Mouse (Mus musculus) heart, postnatal 0 days (tissue): ENCODE data around the gene Rnf10. TPM values are rescaled to one million over a fixed set of nuclear protein-coding genes. Genes with fewer than 3 reads are reported as not detected.

Experiments used
- ATAC-seq: fragments of 200-750 bp; cut with Nextera tagmentation; 2 replicates; pipeline ENCODE4 v1.8.0; 2017; ENCODE audit warnings: low read depth, moderate number of reproducible peaks, moderate library complexity; ENCODE audit not compliant: insufficient read depth
- DNase-seq: peaks from one replicate; pipeline ENCODE4 v3.0.0-alpha.2; 2016; ENCODE audit warnings: low spot score
- H3K27ac ChIP-seq: fragments of 300-500 bp; sonication (generic); 2 replicates; pipeline ENCODE4 v1.5.1; 2014; ENCODE audit warnings: low read depth, mild to moderate bottlenecking
- H3K27me3 ChIP-seq: fragments of 300-500 bp; sonication (generic); 2 replicates; pipeline ENCODE4 v1.6.1; 2014; ENCODE audit warnings: low read length, mixed read lengths; ENCODE audit not compliant: control insufficient read depth, insufficient read depth
- H3K36me3 ChIP-seq: fragments of 300-500 bp; sonication (generic); replicated peaks from 2 replicates; pipeline ENCODE4 v1.6.1; 2014; ENCODE audit warnings: low read length, mixed read lengths; ENCODE audit not compliant: control insufficient read depth, insufficient read depth
- H3K4me1 ChIP-seq: fragments of 300-500 bp; sonication (generic); 2 replicates; pipeline ENCODE4 v1.6.1; 2014; ENCODE audit warnings: antibody characterized with exemption; ENCODE audit not compliant: control insufficient read depth, insufficient read depth
- H3K4me2 ChIP-seq: fragments of 300-500 bp; sonication (generic); 2 replicates; pipeline ENCODE4 v1.6.1; 2014; ENCODE audit warnings: low read depth, mild to moderate bottlenecking, low read length, moderate library complexity
- H3K4me3 ChIP-seq: fragments of 300-500 bp; sonication (generic); 2 replicates; pipeline ENCODE4 v1.5.1; 2014; ENCODE audit warnings: low read depth, low read length
- H3K9ac ChIP-seq: fragments of 300-500 bp; sonication (generic); replicated peaks from 2 replicates; pipeline ENCODE4 v1.6.1; 2014; ENCODE audit warnings: low read depth, low read length, mixed read lengths
- H3K9me3 ChIP-seq: fragments of 300-500 bp; sonication (generic); replicated peaks from 2 replicates; pipeline ENCODE4 v1.6.1; 2016; ENCODE audit warnings: low read length; ENCODE audit not compliant: control insufficient read depth
- CTCF ChIP-seq: IDR thresholded peaks from 2 replicates; pipeline ENCODE4 v1.5.1; 2016; ENCODE audit warnings: antibody characterized with exemption, control low read depth, low read depth
- EP300 ChIP-seq: IDR thresholded peaks from 2 replicates; pipeline ENCODE4 v1.6.1; 2016; ENCODE audit warnings: antibody characterized with exemption, low read depth
- WGBS: fragments of 180-500 bp; shearing (Covaris S2); extraction: QIAGEN DNeasy Blood & Tissue Kit; methylation state at CpG from one replicate; pipeline ENCODE4 v1.1.7; 2014; 5-methylcytosine and 5-hydroxymethylcytosine counted together
- polyA plus RNA-seq: library from polyadenylated mRNA; unstranded; fragments of >200 nt; fragmentation: Nextera tagmentation; extraction: Ambion mirVana; gene quantifications from 2 replicates; pipeline ENCODE4 v1.2.1, GENCODE M21; 2015
- total RNA-seq: library from RNA; depleted of rRNA; stranded (reverse); fragments of >200 nt; gene quantifications from 2 replicates; pipeline ENCODE4 v1.2.3, GENCODE M21; 2014; ENCODE audit warnings: low replicate concordance; rRNA removed

Rnf10 gene
- total and polyA plus RNA-seq, 2 experiments from 2014 or later, result 82.4 to 105 TPM

DNA sequence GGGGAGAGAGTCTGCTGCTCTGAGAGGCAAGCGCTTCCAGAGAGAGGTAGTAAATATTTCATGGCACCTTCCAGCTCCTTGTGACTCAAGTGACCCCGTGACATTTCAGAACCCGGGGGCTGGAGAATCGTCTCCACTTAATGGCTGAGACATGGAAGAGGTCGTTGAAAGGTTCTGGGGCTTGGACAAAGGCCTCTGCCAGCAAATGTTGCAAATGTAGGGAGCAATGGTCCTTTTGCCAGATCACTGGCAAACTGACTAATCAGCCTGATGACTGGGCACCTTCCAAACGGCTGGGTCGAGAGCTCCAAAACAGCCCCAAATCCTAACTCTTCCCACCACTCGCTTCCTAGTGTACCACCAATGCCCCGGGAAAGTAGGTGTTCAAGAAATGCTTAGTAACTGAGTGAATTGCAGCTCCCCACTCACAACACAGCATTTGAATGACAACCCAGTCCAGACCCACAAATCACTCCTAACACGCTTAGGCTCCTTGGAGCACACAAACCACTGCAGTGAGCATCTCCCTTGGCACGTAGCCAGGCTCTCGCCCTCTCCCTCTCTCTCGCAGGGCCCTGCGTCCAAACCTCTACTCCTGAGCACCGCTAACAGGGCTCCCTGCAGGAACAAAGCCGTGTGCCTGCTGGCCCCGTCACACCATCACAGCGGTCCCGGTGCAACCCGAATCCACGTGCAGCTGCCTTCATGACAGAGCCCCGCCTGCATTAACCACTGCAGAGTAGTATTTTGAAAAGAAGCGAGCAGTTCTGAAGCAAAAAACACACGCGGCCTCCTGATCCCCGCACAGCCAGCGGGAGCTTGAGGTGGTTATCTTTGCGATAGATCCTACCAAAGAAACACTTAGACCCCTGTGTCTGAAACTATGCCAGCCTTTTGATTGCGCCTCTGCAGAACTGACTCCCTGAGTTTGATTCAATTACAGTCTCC, 80.5 kb downstream of the Rnf10 start:
- TF ChIP-seq CTCF (no peak), EP300 (no peak)
- Histone ChIP-seq H3K4me2 (no peak overlapping the region), H3K36me3 (no peaks in the 10 kb centered on the region), H3K4me3 (no peak overlapping the region), H3K9me3 (no peaks in the 10 kb centered on the region), H3K27ac (no peak overlapping the region), H3K27me3 (peaks cover 65% of the 10 kb centered on the region), H3K9ac (no peak overlapping the region), H3K4me1 (peaks cover 10% of the 10 kb centered on the region)
- WGBS, result 11% methylated on average over 29 of the region's 29 CpGs
- no peak for DNase-seq
- ATAC-seq, result no peak

Other genes starting within 250 kb of the Rnf10 start
- not detected in 2 replicates for gene Gm10401, start 174.6 kb downstream of the Rnf10 start, total RNA-seq
- gene Gm10401, start 174.6 kb downstream of the Rnf10 start, polyA plus RNA-seq, result 13.3 and 14.4 TPM in 2 replicates
- 266 and 288 TPM in 2 replicates for gene Acads, start 153.6 kb downstream of the Rnf10 start, total RNA-seq
- 208 and 211 TPM in 2 replicates for gene Acads, start 153.6 kb downstream of the Rnf10 start, polyA plus RNA-seq
- gene Unc119b, start 137.9 kb downstream of the Rnf10 start, total RNA-seq, result 17.0 and 25.9 TPM in 2 replicates
- 10.6 and 11.7 TPM in 2 replicates for gene Unc119b, start 137.9 kb downstream of the Rnf10 start, polyA plus RNA-seq
- gene Mlec, start 114.7 kb downstream of the Rnf10 start, total RNA-seq, result 68.4 and 74.8 TPM in 2 replicates
- 20.4 and 21.1 TPM in 2 replicates for gene Mlec, start 114.7 kb downstream of the Rnf10 start, polyA plus RNA-seq
- gene Cabp1, start 78.5 kb downstream of the Rnf10 start, total RNA-seq, result 0.39 and 4.1 TPM in 2 replicates
- 0.78 and 0.96 TPM in 2 replicates for gene Cabp1, start 78.5 kb downstream of the Rnf10 start, polyA plus RNA-seq
- gene Pop5, start 37.1 kb downstream of the Rnf10 start, total RNA-seq, result 41.1 and 71.6 TPM in 2 replicates
- 57.9 and 65.9 TPM in 2 replicates for gene Pop5, start 37.1 kb downstream of the Rnf10 start, polyA plus RNA-seq
- 74.1 and 82.7 TPM in 2 replicates for gene Coq5, start 6.8 kb upstream of the Rnf10 start, total RNA-seq
- 111 and 116 TPM in 2 replicates for gene Coq5, start 6.8 kb upstream of the Rnf10 start, polyA plus RNA-seq
- gene Dynll1, start 28.1 kb upstream of the Rnf10 start, total RNA-seq, result 164 and 224 TPM in 2 replicates
- gene Dynll1, start 28.1 kb upstream of the Rnf10 start, polyA plus RNA-seq, result 615 and 804 TPM in 2 replicates
- gene Srsf9, start 54.3 kb upstream of the Rnf10 start, total RNA-seq, result 21.3 and 41.1 TPM in 2 replicates
- 62.9 and 67.5 TPM in 2 replicates for gene Srsf9, start 54.3 kb upstream of the Rnf10 start, polyA plus RNA-seq
- gene Gatc, start 68.3 kb upstream of the Rnf10 start, total RNA-seq, result 10.4 and 19.4 TPM in 2 replicates
- 14.8 and 15.1 TPM in 2 replicates for gene Gatc, start 68.3 kb upstream of the Rnf10 start, polyA plus RNA-seq
- gene Triap1, start 68.3 kb upstream of the Rnf10 start, total RNA-seq, result 13.0 and 27.2 TPM in 2 replicates
- 39.2 and 42.3 TPM in 2 replicates for gene Triap1, start 68.3 kb upstream of the Rnf10 start, polyA plus RNA-seq
- gene Cox6a1, start 76.1 kb upstream of the Rnf10 start, total RNA-seq, result 1,673 and 1,690 TPM in 2 replicates
- 2,126 and 2,128 TPM in 2 replicates for gene Cox6a1, start 76.1 kb upstream of the Rnf10 start, polyA plus RNA-seq
- 2.5 and 5.6 TPM in 2 replicates for gene Msi1, start 156.7 kb upstream of the Rnf10 start, total RNA-seq
- gene Msi1, start 156.7 kb upstream of the Rnf10 start, polyA plus RNA-seq, result 0.99 and 1.1 TPM in 2 replicates
- gene Pla2g1b, start 193.4 kb upstream of the Rnf10 start, total RNA-seq, result not detected in 2 replicates
- not detected in 2 replicates for gene Pla2g1b, start 193.4 kb upstream of the Rnf10 start, polyA plus RNA-seq
- gene Sirt4, start 211.8 kb upstream of the Rnf10 start, total RNA-seq, result 13.8 and 29.0 TPM in 2 replicates
- 14.5 and 15.4 TPM in 2 replicates for gene Sirt4, start 211.8 kb upstream of the Rnf10 start, polyA plus RNA-seq
- 66.6 and 68.8 TPM in 2 replicates for gene Pxn, start 233.8 kb upstream of the Rnf10 start, total RNA-seq
- 19.3 and 19.9 TPM in 2 replicates for gene Pxn, start 233.8 kb upstream of the Rnf10 start, polyA plus RNA-seq